Mouse (Mus musculus) heart, embryonic 14.5 days (tissue): ENCODE measurements at regions not wholly inside any gene's neighbourhood (a gene's known extent, or its start where the extent isn't known, plus 50 kb on each side); places are given as distances from the start of the nearest gene placed in this dataset.

Experiments used
- ATAC-seq: fragments of 200-750 bp; cut with Nextera tagmentation; 2 replicates; pipeline ENCODE4 v1.8.0; 2017; ENCODE audit warnings: low read depth, moderate TSS enrichment; ENCODE audit not compliant: insufficient number of reproducible peaks, insufficient read depth, low FRiP score
- H3K27ac ChIP-seq, 2 experiments: fragments of 200-500 bp in 1 of 2; fragments of 300-500 bp in 1 of 2; sonication (generic) in 1 of 2; replicated peaks in 1 of 2; 2 replicates each; pipeline ENCODE4 v1.5.1; 2012 to 2014; ENCODE audit warnings: low read depth in 2 of 2, low read length in 2 of 2, control low read depth in 1 of 2, mild to moderate bottlenecking in 1 of 2, mixed read lengths in 1 of 2; ENCODE audit not compliant: control insufficient read depth in 1 of 2, insufficient read depth in 1 of 2
- H3K27me3 ChIP-seq: fragments of 300-500 bp; sonication (generic); 2 replicates; pipeline ENCODE4 v1.6.1; 2014; ENCODE audit warnings: mild to moderate bottlenecking, low read length, control low read depth; ENCODE audit not compliant: control insufficient read depth, insufficient read depth
- H3K36me3 ChIP-seq: fragments of 300-500 bp; sonication (generic); 2 replicates; pipeline ENCODE4 v1.6.1; 2014; ENCODE audit warnings: mild to moderate bottlenecking, control low read depth, low read length, mixed read lengths; ENCODE audit not compliant: control insufficient read depth, insufficient read depth
- H3K4me1 ChIP-seq, 2 experiments: fragments of 200-500 bp in 1 of 2; fragments of 300-500 bp in 1 of 2; sonication (generic) in 1 of 2; 2 replicates each; pipeline ENCODE4 v1.6.1; 2012 to 2014; ENCODE audit warnings: low read length in 2 of 2, control low read depth in 1 of 2, mixed read lengths in 1 of 2; ENCODE audit not compliant: control insufficient read depth in 2 of 2, insufficient read depth in 2 of 2
- H3K4me2 ChIP-seq: fragments of 300-500 bp; sonication (generic); 2 replicates; pipeline ENCODE4 v1.6.1; 2014; ENCODE audit warnings: mild to moderate bottlenecking, low read length
- H3K4me3 ChIP-seq, 2 experiments: fragments of 200-500 bp in 1 of 2; fragments of 300-500 bp in 1 of 2; sonication (generic) in 1 of 2; 2 replicates each; pipeline ENCODE4 v1.5.1; 2012 to 2014; ENCODE audit warnings: low read length in 2 of 2, mild to moderate bottlenecking in 2 of 2, control low read depth in 1 of 2, low read depth in 1 of 2, moderate library complexity in 1 of 2; ENCODE audit not compliant: control insufficient read depth in 1 of 2, insufficient read depth in 1 of 2
- H3K9ac ChIP-seq: fragments of 300-500 bp; sonication (generic); 2 replicates; pipeline ENCODE4 v1.6.1; 2014; ENCODE audit warnings: mild to moderate bottlenecking, low read length
- H3K9me3 ChIP-seq: fragments of 300-500 bp; sonication (generic); 2 replicates; pipeline ENCODE4 v1.6.1; 2016; ENCODE audit warnings: low read length, control low read depth; ENCODE audit not compliant: control insufficient read depth
- WGBS: fragments of 180-500 bp; shearing (Covaris S2); extraction: QIAGEN DNeasy Blood & Tissue Kit; methylation state at CpG from one replicate; pipeline ENCODE4 v1.1.7; 2014; 5-methylcytosine and 5-hydroxymethylcytosine counted together

DNA sequence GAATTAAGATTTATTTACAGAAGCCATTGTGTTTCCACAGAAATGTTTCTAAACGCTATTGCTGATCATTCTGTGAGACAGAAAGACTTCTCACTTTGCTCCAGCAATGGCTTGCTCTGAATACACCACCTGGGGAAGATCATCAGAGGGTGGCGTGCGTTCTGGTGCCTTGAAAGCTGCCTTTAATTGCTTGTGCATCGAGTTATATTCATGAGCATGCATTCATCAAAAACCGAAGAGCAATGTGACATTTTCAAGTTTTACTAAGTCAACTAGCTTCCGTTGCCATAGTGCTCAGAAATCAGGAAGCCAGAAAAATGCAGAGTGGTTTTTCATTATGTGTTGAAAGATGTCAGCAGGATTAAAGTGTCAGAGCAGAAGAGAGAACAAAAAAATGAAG lies 85.0 kb upstream of the Pcdh18 start:
- 74% methylated on average over 6 of the region's 6 CpGs for WGBS

DNA sequence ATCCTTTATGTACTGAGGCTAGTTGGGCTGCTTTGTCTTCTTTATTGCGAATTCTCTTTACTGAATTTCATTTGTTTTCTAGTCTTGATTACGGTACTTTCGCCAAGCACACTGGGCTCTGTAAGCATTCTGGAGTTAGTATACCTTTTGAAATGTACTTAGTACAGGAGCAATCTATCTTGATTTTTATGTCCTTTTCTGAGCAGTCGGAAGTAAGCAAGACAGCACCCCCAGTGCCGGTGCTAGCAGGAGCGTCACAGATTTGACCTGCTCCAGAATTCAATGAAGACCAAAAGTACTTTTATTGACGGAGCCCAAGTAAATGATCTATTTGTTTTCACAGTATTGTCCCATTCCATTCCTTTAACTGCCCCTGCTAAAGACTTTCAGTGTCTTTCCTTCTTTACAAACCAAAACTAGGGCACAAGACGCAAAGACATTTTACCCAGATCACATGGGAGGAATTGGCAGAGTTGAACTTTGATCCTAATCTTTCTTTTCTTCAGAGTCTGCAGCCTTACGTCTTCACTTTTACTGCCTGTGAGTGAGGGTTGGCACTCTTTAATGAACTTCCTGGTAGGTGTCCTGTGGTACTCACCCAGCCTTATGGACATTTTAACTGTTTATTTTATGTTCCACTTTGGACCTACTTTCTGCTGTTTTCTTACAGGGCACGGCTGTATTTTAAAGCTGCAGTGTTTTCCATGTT lies 83.5 kb upstream of the Pcdh18 start:
- Histone ChIP-seq H3K4me1 (no peaks in the 10 kb centered on the region), H3K36me3 (no peaks in the 10 kb centered on the region), H3K9me3 (no peaks in the 10 kb centered on the region), H3K4me2 (no peak overlapping the region), H3K4me3 (no peak overlapping the region), H3K27ac (no peak overlapping the region), H3K9ac (no peak overlapping the region), H3K27me3 (no peaks in the 10 kb centered on the region)
- WGBS, result 85% methylated on average over 10 of the region's 10 CpGs
- ATAC-seq, result no peak

More for the DNA sequence above, 85.0 kb upstream of the Pcdh18 start:
- no peaks in the 10 kb centered on the region for H3K4me1 ChIP-seq
- no peak overlapping the region for H3K27ac ChIP-seq
- no peak overlapping the region for H3K4me3 ChIP-seq
- H3K9ac ChIP-seq, result no peak overlapping the region
- no peaks in the 10 kb centered on the region for H3K9me3 ChIP-seq
- H3K4me2 ChIP-seq, result no peak overlapping the region
- no peak for ATAC-seq
- no peaks in the 10 kb centered on the region for H3K27me3 ChIP-seq
- no peaks in the 10 kb centered on the region for H3K36me3 ChIP-seq

DNA sequence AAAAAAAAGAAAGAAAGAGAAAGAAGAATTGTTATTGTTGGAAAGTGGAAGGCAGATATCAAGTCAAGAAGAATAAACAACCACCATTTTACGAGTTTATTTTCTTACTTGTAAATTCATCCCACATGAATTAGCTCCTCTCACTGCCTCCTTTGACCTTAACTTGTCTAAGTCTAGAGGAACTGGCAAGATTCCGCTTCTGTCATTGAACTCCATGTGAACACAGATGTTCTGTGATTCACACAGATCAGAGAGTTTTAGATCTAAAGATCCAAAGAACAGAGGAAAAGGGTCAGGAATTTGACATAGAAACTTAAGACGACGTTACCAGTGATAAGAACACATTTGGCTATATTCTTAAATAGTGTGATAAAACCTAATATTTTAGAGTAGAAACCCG lies 57.3 kb upstream of the Pcdh18 start:
- H3K9ac ChIP-seq, result no peak overlapping the region

DNA sequence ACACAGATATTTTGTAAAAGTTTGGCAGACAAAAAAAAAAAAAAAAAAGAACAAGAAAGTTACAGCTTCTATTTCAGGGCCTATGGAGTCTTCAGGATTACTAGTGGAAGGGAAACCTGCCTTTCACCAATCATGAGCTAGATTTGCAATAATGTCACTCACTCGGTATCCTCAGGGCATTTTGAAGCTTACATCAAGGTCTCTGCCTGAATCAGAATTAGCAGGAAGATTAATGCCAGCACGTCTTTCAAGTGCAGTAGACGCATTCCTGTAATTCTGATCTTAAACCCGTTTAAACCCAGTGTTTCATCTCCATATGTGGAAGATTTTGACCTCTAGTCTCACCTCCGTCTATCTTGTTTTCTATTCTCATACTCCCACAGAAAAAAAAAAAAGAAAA lies 50.6 kb upstream of the Pcdh18 start:
- no peaks in the 10 kb centered on the region for H3K36me3 ChIP-seq
- H3K27ac ChIP-seq, result peak overlapping the region in 1 of 2 experiments; percentile 59; a peak in 3 of 4 replicates
- ATAC-seq, result no peak
- peaks cover 3 to 7% of the 10 kb centered on the region in 2 experiments; a peak in 3 of 4 replicates for H3K4me1 ChIP-seq
- WGBS, result 13% methylated on average over 5 of the region's 5 CpGs
- H3K9me3 ChIP-seq, result no peaks in the 10 kb centered on the region
- no peaks in the 10 kb centered on the region for H3K27me3 ChIP-seq
- H3K9ac ChIP-seq, result no peak overlapping the region
- no peak overlapping the region for H3K4me3 ChIP-seq
- no peak overlapping the region for H3K4me2 ChIP-seq

More for the DNA sequence above, 57.3 kb upstream of the Pcdh18 start:
- Histone ChIP-seq H3K36me3 (no peaks in the 10 kb centered on the region), H3K4me2 (no peak overlapping the region), H3K4me3 (no peak overlapping the region), H3K4me1 (no peaks in the 10 kb centered on the region), H3K27me3 (no peaks in the 10 kb centered on the region), H3K9me3 (no peaks in the 10 kb centered on the region), H3K27ac (no peak overlapping the region)
- ATAC-seq, result no peak
- 75% methylated on average over 5 of the region's 5 CpGs for WGBS

DNA sequence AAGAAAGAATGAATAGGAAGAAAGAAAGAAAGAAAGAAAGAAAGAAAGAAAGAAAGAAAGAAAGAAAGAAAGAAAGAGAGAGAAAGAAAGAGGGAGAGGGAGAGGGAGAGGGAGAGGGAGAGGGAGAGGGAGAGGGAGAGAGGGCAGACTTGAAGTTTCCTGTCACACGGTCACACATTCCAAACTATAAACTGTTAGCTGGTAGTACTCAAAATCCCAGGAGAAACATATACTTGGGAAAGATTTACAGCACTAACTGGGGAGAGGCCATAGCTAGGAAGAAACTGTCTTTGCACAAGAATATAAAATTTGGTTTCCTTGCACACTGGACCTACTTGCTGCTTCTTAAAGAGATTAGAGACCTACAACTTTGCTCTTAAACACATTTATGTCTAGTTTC lies 50.2 kb upstream of the Pcdh18 start:
- 15% methylated on average over 1 of the region's 1 CpGs for WGBS
- H3K4me2 ChIP-seq, result no peak overlapping the region
- H3K27ac ChIP-seq, result peak overlapping the region in 1 of 2 experiments; percentile 59; a peak in 1 of 4 replicates
- no peaks in the 10 kb centered on the region for H3K9me3 ChIP-seq
- no peak for ATAC-seq
- peaks cover 3 to 7% of the 10 kb centered on the region in 2 experiments; a peak in 3 of 4 replicates for H3K4me1 ChIP-seq
- H3K4me3 ChIP-seq, result no peak overlapping the region
- no peak overlapping the region for H3K9ac ChIP-seq
- no peaks in the 10 kb centered on the region for H3K27me3 ChIP-seq
- no peaks in the 10 kb centered on the region for H3K36me3 ChIP-seq
